Mouse (Mus musculus): Measurements from ENCODE around the gene Stambpl1.
"Not testable (repeated sequence)": the region's sequence is repeated elsewhere in the genome, so short reads cannot be mapped to it uniquely, and the experiment has no call there.

The Stambpl1 gene

GRCm38 (mm10) chr19:34198066-34198465 is 6.0 kb downstream of the Stambpl1 start:
- peak; percentile 88 for DNase-seq (ENCODE audit: low read depth, low spot score)

- DNase-seq (ENCODE audit: low read depth, low spot score): peak; percentile 73
Observed at GRCm38 (mm10) chr19:34198901-34199300, 6.9 kb downstream of the Stambpl1 start.

- peak; percentile 53 for DNase-seq (ENCODE audit: low read depth, low spot score)
Observed at GRCm38 (mm10) chr19:34199488-34199887, 7.5 kb downstream of the Stambpl1 start.

- DNase-seq (ENCODE audit: low read depth, low spot score): no peak
Observed at GRCm38 (mm10) chr19:34202668-34203067, 10.6 kb downstream of the Stambpl1 start.

GRCm38 (mm10) chr19:34206128-34206527 is 14.1 kb downstream of the Stambpl1 start:
- not testable (repeated sequence) for DNase-seq (ENCODE audit: low read depth, low spot score)

GRCm38 (mm10) chr19:34206760-34207440 is 14.9 kb downstream of the Stambpl1 start:
- DNase-seq (ENCODE audit: low read depth, low spot score): peak; percentile 95

- DNase-seq (ENCODE audit: low read depth, low spot score): no peak
Observed at GRCm38 (mm10) chr19:34209031-34209430, 17.0 kb downstream of the Stambpl1 start.

- no peak for DNase-seq (ENCODE audit: low read depth, low spot score)
Observed at GRCm38 (mm10) chr19:34209930-34210581, 18.0 kb downstream of the Stambpl1 start.

- no peak for DNase-seq (ENCODE audit: low read depth, low spot score)
Observed at GRCm38 (mm10) chr19:34210841-34211240, 18.8 kb downstream of the Stambpl1 start.

- DNase-seq (ENCODE audit: low read depth, low spot score): no peak
Observed at GRCm38 (mm10) chr19:34212489-34213250, 20.6 kb downstream of the Stambpl1 start.

GRCm38 (mm10) chr19:34213251-34213645 is 21.2 kb downstream of the Stambpl1 start:
- DNase-seq (ENCODE audit: low read depth, low spot score): no peak

GRCm38 (mm10) chr19:34214136-34214535 is 22.1 kb downstream of the Stambpl1 start:
- no peak for DNase-seq (ENCODE audit: low read depth, low spot score)

GRCm38 (mm10) chr19:34216956-34217355 is 24.9 kb downstream of the Stambpl1 start:
- DNase-seq (ENCODE audit: low read depth, low spot score): no peak

- no peak for DNase-seq (ENCODE audit: low read depth, low spot score)
Observed at GRCm38 (mm10) chr19:34217761-34218160, 25.7 kb downstream of the Stambpl1 start.

GRCm38 (mm10) chr19:34219260-34219968 is 27.4 kb downstream of the Stambpl1 start:
- DNase-seq (ENCODE audit: low read depth, low spot score): no peak

GRCm38 (mm10) chr19:34220732-34221380 is 28.8 kb downstream of the Stambpl1 start:
- DNase-seq (ENCODE audit: low read depth, low spot score): no peak

- no peak for DNase-seq (ENCODE audit: low read depth, low spot score)
Observed at GRCm38 (mm10) chr19:34222805-34223204, 30.8 kb downstream of the Stambpl1 start.

GRCm38 (mm10) chr19:34231596-34231995 is 39.6 kb downstream of the Stambpl1 start:
- DNase-seq (ENCODE audit: low read depth, low spot score): no peak

- no peak for DNase-seq (ENCODE audit: low read depth, low spot score)
Observed at GRCm38 (mm10) chr19:34232326-34232725, 40.3 kb downstream of the Stambpl1 start.

GRCm38 (mm10) chr19:34233944-34234343 is 41.9 kb downstream of the Stambpl1 start:
- DNase-seq (ENCODE audit: low read depth, low spot score): no peak

GRCm38 (mm10) chr19:34236049-34236448 is 44.0 kb downstream of the Stambpl1 start:
- DNase-seq (ENCODE audit: low read depth, low spot score): no peak
